Mouse (Mus musculus) erythroblast, embryonic 14.5 days (primary cell): ENCODE results near the gene Odf4.

Experiments
- GATA1 ChIP-seq: IDR thresholded peaks from 2 replicates; pipeline ENCODE4 v1.6.1; 2012; ENCODE audit warnings: low read length, inconsistent platforms, mixed read lengths
- TAL1 ChIP-seq: IDR thresholded peaks from 3 replicates; pipeline ENCODE4 v1.6.1; 2012; ENCODE audit warnings: low read length, inconsistent platforms, mixed read lengths

GRCm38 (mm10) chr11:68882107-68882506 is 44.8 kb downstream of the Odf4 start:
- TF ChIP-seq GATA1: no peak
- TF ChIP-seq TAL1: no peak
